Mouse (Mus musculus) heart, embryonic 11.5 days (tissue): ENCODE measurements around the gene 6430571L13Rik. TPM values are rescaled to one million over a fixed set of nuclear protein-coding genes. Genes with fewer than 3 reads are reported as not detected.

Experiments
- ATAC-seq: fragments of 200-750 bp; cut with Nextera tagmentation; replicated peaks from 2 replicates; pipeline ENCODE4 v1.8.0; 2017; ENCODE audit warnings: moderate library complexity; ENCODE audit not compliant: insufficient number of reproducible peaks, low FRiP score, low TSS enrichment
- H3K27ac ChIP-seq: fragments of 300-500 bp; sonication (generic); 2 replicates; pipeline ENCODE4 v1.5.1; 2014; ENCODE audit warnings: mild to moderate bottlenecking, low read depth, low read length
- H3K27me3 ChIP-seq: fragments of 300-500 bp; sonication (generic); 2 replicates; pipeline ENCODE4 v1.6.1; 2014; ENCODE audit warnings: mild to moderate bottlenecking, low read length, mixed read lengths; ENCODE audit not compliant: control insufficient read depth, insufficient read depth
- H3K36me3 ChIP-seq: fragments of 300-500 bp; sonication (generic); 2 replicates; pipeline ENCODE4 v1.6.1; 2014; ENCODE audit warnings: mild to moderate bottlenecking, low read length, moderate library complexity, mixed read lengths; ENCODE audit not compliant: control insufficient read depth, insufficient read depth
- H3K4me1 ChIP-seq: fragments of 300-500 bp; sonication (generic); 2 replicates; pipeline ENCODE4 v1.6.1; 2014; ENCODE audit warnings: low read length; ENCODE audit not compliant: control insufficient read depth, insufficient read depth
- H3K4me2 ChIP-seq: fragments of 300-500 bp; sonication (generic); 2 replicates; pipeline ENCODE4 v1.6.1; 2014; ENCODE audit warnings: mild to moderate bottlenecking, moderate library complexity
- H3K4me3 ChIP-seq: fragments of 300-500 bp; sonication (generic); 2 replicates; pipeline ENCODE4 v1.5.1; 2014; ENCODE audit warnings: low read depth, low read length
- H3K9ac ChIP-seq: fragments of 300-500 bp; sonication (generic); 2 replicates; pipeline ENCODE4 v1.6.1; 2014; ENCODE audit warnings: mild to moderate bottlenecking, low read depth, low read length, moderate library complexity
- H3K9me3 ChIP-seq: fragments of 300-500 bp; sonication (generic); replicated peaks from 2 replicates; pipeline ENCODE4 v1.6.1; 2016; ENCODE audit warnings: low read length; ENCODE audit not compliant: control insufficient read depth
- WGBS: fragments of 180-500 bp; shearing (Covaris S2); extraction: QIAGEN DNeasy Blood & Tissue Kit; methylation state at CpG from one replicate; pipeline ENCODE4 v1.1.7; 2014; ENCODE audit not compliant: insufficient replicate concordance; 5-methylcytosine and 5-hydroxymethylcytosine counted together
- polyA plus RNA-seq: library from polyadenylated mRNA; unstranded; fragments of >200 nt; fragmentation: Nextera tagmentation; extraction: Ambion mirVana; gene quantifications from 2 replicates; pipeline ENCODE4 v1.2.1, GENCODE M21; 2014

6430571L13Rik gene
- polyA plus RNA-seq, 1 experiment from 2014 or later, result 0.92 TPM

- 76% methylated on average over 7 of the region's 7 CpGs for WGBS
- Histone ChIP-seq H3K4me3 (no peak overlapping the region), H3K4me1 (no peaks in the 10 kb centered on the region; the same call in 1 of the 2 replicates), H3K9ac (no peak overlapping the region), H3K27me3 (no peaks in the 10 kb centered on the region), H3K27ac (no peak overlapping the region), H3K9me3 (no peaks in the 10 kb centered on the region), H3K4me2 (no peak overlapping the region), H3K36me3 (peaks cover 4% of the 10 kb centered on the region; the same call in 1 of the 2 replicates)
- ATAC-seq, result no peak
Observed at GRCm38 (mm10) chr9:107325904-107326303, 14.5 kb upstream of the 6430571L13Rik start.

DNA sequence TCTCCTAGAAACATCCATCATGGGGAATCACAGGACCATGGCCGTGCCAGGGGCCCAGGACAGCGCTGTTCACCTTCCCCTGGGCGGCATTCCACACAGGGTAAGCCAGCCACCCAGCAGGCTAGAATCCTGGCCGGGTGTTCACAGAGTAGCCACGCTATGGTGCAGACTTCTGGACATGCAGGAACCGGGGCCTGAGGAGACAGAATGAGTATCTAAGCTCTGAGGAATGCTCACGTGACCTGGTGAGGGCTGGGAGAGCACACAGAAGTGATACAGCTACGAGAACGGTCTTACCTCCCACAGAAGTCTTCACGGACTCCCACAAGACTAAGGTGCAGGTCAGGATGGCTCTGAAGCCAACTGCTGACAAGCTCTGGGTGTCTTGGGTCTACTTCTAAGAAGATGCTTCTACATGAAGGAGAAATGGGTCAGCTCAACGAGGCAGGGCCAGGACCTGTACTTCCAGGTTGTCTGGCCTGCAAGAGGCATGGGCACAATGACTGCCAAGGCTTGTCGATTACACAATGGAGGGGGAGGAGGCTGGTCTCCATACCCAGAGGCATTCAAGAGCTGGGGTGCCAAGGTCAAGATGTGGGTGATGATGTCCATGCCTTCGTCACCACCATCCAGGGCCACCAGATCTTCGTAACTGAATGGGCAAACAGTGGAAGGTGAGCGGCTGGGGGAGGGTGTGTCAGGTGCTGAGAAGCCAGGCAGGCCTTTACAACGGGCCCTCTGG, 12.4 kb upstream of the 6430571L13Rik start:
- Histone ChIP-seq H3K4me3 (no peak overlapping the region), H3K27me3 (no peaks in the 10 kb centered on the region), H3K27ac (no peak overlapping the region), H3K4me1 (no peaks in the 10 kb centered on the region; the same call in 1 of the 2 replicates), H3K9ac (no peak overlapping the region), H3K9me3 (no peaks in the 10 kb centered on the region), H3K36me3 (peaks cover 9% of the 10 kb centered on the region), H3K4me2 (no peak overlapping the region)
- no peak for ATAC-seq
- WGBS, result 81% methylated on average over 16 of the region's 16 CpGs

GRCm38 (mm10) chr9:107330791-107331190, 9.6 kb upstream of the 6430571L13Rik start:
- WGBS, result 72% methylated on average over 6 of the region's 6 CpGs
- no peak for ATAC-seq
- Histone ChIP-seq H3K27ac (no peak overlapping the region), H3K36me3 (peaks cover 9% of the 10 kb centered on the region), H3K4me1 (no peaks in the 10 kb centered on the region; the same call in 1 of the 2 replicates), H3K27me3 (no peaks in the 10 kb centered on the region), H3K4me3 (no peak overlapping the region), H3K9ac (no peak overlapping the region), H3K9me3 (no peaks in the 10 kb centered on the region), H3K4me2 (no peak overlapping the region)

GRCm38 (mm10) chr9:107333686-107334085, 6.7 kb upstream of the 6430571L13Rik start:
- no peak for ATAC-seq
- Histone ChIP-seq H3K27ac (no peak overlapping the region), H3K9me3 (no peaks in the 10 kb centered on the region), H3K36me3 (peaks cover 5% of the 10 kb centered on the region; the same call in 1 of the 2 replicates), H3K9ac (no peak overlapping the region), H3K4me1 (no peaks in the 10 kb centered on the region; the same call in 1 of the 2 replicates), H3K4me2 (no peak overlapping the region), H3K4me3 (no peak overlapping the region), H3K27me3 (no peaks in the 10 kb centered on the region)
- WGBS, result 54% methylated on average over 2 of the region's 2 CpGs

GRCm38 (mm10) chr9:107334356-107334755, 6.0 kb upstream of the 6430571L13Rik start:
- Histone ChIP-seq H3K9ac (no peak overlapping the region), H3K4me3 (no peak overlapping the region), H3K9me3 (no peaks in the 10 kb centered on the region), H3K4me2 (no peak overlapping the region), H3K27ac (no peak overlapping the region), H3K36me3 (peaks cover 5% of the 10 kb centered on the region; the same call in 1 of the 2 replicates), H3K4me1 (no peaks in the 10 kb centered on the region; the same call in 1 of the 2 replicates), H3K27me3 (no peaks in the 10 kb centered on the region)
- 84% methylated on average over 6 of the region's 6 CpGs for WGBS
- no peak for ATAC-seq

DNA sequence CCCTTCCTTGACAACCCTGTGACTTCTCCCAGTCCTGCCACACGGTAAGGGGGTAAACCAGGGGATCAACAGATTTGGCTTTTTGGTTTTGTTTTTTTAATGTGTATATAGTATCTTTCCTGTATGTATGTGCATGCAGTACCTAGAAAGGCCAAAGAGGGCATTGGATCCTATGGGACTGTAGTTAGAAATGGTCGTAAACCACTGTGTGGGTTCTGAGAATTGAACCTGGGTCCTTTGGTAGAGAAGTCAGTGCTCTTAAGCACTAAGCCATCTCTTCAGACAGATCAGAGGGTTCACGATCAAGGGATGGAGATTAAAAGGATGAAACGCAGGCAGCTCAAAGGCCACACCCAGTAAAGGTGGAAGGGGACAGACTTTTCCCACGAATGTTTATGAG, 5.4 kb upstream of the 6430571L13Rik start:
- no peak overlapping the region for H3K4me2 ChIP-seq
- WGBS, result 84% methylated on average over 5 of the region's 5 CpGs
- H3K4me1 ChIP-seq, result no peaks in the 10 kb centered on the region; the same call in 1 of the 2 replicates
- no peak for ATAC-seq
- no peaks in the 10 kb centered on the region for H3K27me3 ChIP-seq
- no peak overlapping the region for H3K4me3 ChIP-seq
- peaks cover 5% of the 10 kb centered on the region; the same call in 1 of the 2 replicates for H3K36me3 ChIP-seq
- H3K9me3 ChIP-seq, result no peaks in the 10 kb centered on the region
- H3K27ac ChIP-seq, result no peak overlapping the region
- no peak overlapping the region for H3K9ac ChIP-seq

DNA sequence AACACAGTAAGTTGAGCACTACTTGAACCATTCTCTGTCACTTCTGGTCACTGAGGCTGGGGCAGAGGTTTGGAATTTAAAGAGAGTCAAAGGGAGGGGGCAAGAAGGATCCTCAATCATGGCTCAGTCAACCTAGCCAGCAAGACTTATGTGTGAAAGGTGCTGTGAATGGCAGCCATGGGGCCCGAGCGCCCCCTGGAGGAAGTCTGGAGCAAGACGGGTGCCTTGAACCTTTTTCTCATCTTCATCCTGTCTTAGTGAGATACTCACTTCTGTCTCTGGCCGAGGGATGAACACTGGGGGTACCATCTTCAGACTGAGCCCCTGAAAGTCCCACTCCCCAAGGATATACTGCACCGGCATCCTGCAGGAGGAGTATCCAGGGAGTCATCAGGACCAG, 4.5 kb upstream of the 6430571L13Rik start:
- no peak overlapping the region for H3K4me2 ChIP-seq
- no peak for ATAC-seq
- H3K4me3 ChIP-seq, result no peak overlapping the region
- H3K27ac ChIP-seq, result no peak overlapping the region
- peaks cover 5% of the 10 kb centered on the region; the same call in 1 of the 2 replicates for H3K36me3 ChIP-seq
- no peaks in the 10 kb centered on the region for H3K9me3 ChIP-seq
- no peaks in the 10 kb centered on the region; the same call in 1 of the 2 replicates for H3K4me1 ChIP-seq
- H3K9ac ChIP-seq, result no peak overlapping the region
- peaks cover under 1% of the 10 kb centered on the region; the same call in 1 of the 2 replicates for H3K27me3 ChIP-seq
- 10% methylated on average over 5 of the region's 5 CpGs for WGBS

- Histone ChIP-seq H3K4me1 (no peaks in the 10 kb centered on the region; the same call in 1 of the 2 replicates), H3K27ac (no peak overlapping the region), H3K4me3 (no peak overlapping the region), H3K27me3 (peaks cover 5% of the 10 kb centered on the region), H3K36me3 (peaks cover 5% of the 10 kb centered on the region; the same call in 1 of the 2 replicates), H3K4me2 (no peak overlapping the region), H3K9me3 (no peaks in the 10 kb centered on the region), H3K9ac (no peak overlapping the region)
- 75% methylated on average over 6 of the region's 6 CpGs for WGBS
- ATAC-seq, result no peak
Observed at GRCm38 (mm10) chr9:107336386-107336785, 4.0 kb upstream of the 6430571L13Rik start.
